25 mouse cellular contexts compared by ENCODE assay signal in the genomic region with DNA sequence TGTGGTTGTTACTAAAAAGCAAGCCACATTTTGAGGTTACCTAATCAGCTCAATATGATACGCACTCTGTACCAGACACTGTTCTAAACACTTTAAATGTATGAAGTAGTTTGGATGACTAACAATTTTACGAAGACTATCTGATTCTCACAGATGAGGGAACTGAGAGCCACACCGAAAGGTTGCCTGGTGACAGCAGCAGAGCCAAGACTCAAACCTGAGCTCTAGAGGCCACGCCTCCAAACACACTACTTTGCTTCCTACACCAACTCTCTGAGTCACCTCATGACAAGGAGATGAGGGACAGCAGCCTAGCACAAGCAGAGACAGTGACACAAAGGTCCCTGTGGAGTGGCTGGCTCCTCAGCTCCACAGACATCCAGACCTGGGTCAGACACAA. TPM values are rescaled to one million over a fixed set of nuclear protein-coding genes. Genes with fewer than 3 reads are reported as not detected.
A peak's percentile ranks its signal among the peaks of the same experiment; 100 is the strongest.
DNase-seq lines count a peak whose midpoint lies in the region; ATAC-seq and TF ChIP-seq lines count a peak whose summit lies in the region.
"Had no signal": no experiment of that assay in that cellular context is flagged by ENCODE, and none has a peak within 500 bp of the region (broad histone marks: within the 10 kb centered on the region; RNA-seq: fewer than 3 reads in every experiment).

No protein-coding gene starts in this region.

- no peaks in the 10 kb centered on the region for H3K36me3 ChIP-seq in heart, embryonic 11.5 days (ENCODE audit: control insufficient read depth, insufficient read depth, low read length)
- peaks cover 3 to 17% of the 10 kb centered on the region in 2 experiments; a peak in 3 of 4 replicates for H3K36me3 ChIP-seq in MEL (ENCODE audit: control insufficient read depth in 1 of 2, insufficient read depth in 2 of 2, low read length in 2 of 2)
- H3K36me3 ChIP-seq: embryonic facial prominence, embryonic 13.5 days; G1E; heart, embryonic 12.5 days; hindbrain, embryonic 12.5 days had no signal

- intact Hi-C loops in left cerebral cortex, postnatal 36 days (cut with DNase I), result no loop called here

- H3K9ac ChIP-seq in heart, embryonic 11.5 days (ENCODE audit: low read depth, low read length), result no peak overlapping the region
- no peak overlapping the region for H3K9ac ChIP-seq in MEL (ENCODE audit: control insufficient read depth, low read depth, low read length, poor library complexity, severe bottlenecking)
- H3K9ac ChIP-seq: embryonic facial prominence, embryonic 13.5 days; forebrain, embryonic 13.5 days; forebrain, postnatal 0 days; heart, embryonic 12.5 days; hindbrain, embryonic 12.5 days had no signal

- peak; percentile 67; the same call in 1 of the 2 replicates for ATAC-seq in heart, embryonic 11.5 days (replicated peaks; ENCODE audit: insufficient number of reproducible peaks, low FRiP score, low TSS enrichment)
- ATAC-seq in common myeloid progenitor, adult 5-6 weeks (replicated peaks; ENCODE audit: low read depth, poor library complexity, severe bottlenecking), result 0 out of 2 replicates have a peak, but pooled peaks have one; percentile 22
- ATAC-seq: activated CD4-positive, CD25-positive, alpha-beta regulatory T cell, adult 4 months; forebrain, embryonic 13.5 days; forebrain, postnatal 0 days; hindbrain, embryonic 16.5 days; Patski had no signal

- H3K79me2 ChIP-seq in MEL (ENCODE audit: control insufficient read depth, insufficient read depth, low read length, poor library complexity), result no peaks in the 10 kb centered on the region

- no peak for DNase-seq in heart, adult 18-20 months
- peak; percentile 92 for DNase-seq in MEL (ENCODE audit: low read depth, low spot score)
- no peak for DNase-seq in frontal cortex, postnatal 36 days (ENCODE audit: low spot score in 2 of 2)
- no peak for DNase-seq in spleen, adult 12 weeks (ENCODE audit: low spot score)
- no peak for DNase-seq in left cerebral cortex, postnatal 36 days (ENCODE audit: low spot score in 2 of 2)
- DNase-seq: adrenal gland, adult 2 months; adrenal gland, postnatal 25 days; cerebellum, adult 11 months; cerebellum, adult 8-10 months; cerebellum, postnatal 25 days; forebrain, postnatal 0 days; gastrocnemius, postnatal 36 days; heart, adult 2 months; heart, postnatal 36 days; kidney, adult 11 months had no signal

- WGBS in heart, embryonic 11.5 days (ENCODE audit: insufficient replicate concordance), result 67% methylated on average over 4 of the region's 4 CpGs

- H3K27ac ChIP-seq in heart, embryonic 11.5 days (ENCODE audit: low read depth, low read length), result no peak overlapping the region
- H3K27ac ChIP-seq in MEL (ENCODE audit: control insufficient read depth, low read depth, low read length), result no peak overlapping the region
- H3K27ac ChIP-seq: embryonic facial prominence, embryonic 13.5 days; forebrain, embryonic 13.5 days; heart, adult 2 months; hindbrain, embryonic 12.5 days had no signal

- no peak for TF ChIP-seq RAD21 in MEL (IDR thresholded peaks at IDR 0.05; ENCODE audit: low read depth, low read length)

- no peak for TF ChIP-seq POLR2A in MEL (IDR thresholded peaks at IDR 0.05; ENCODE audit: control insufficient read depth in 1 of 2, insufficient read depth in 1 of 2, low read depth in 1 of 2, low read length in 2 of 2, poor library complexity in 1 of 2)

- no peak for TF ChIP-seq CTCF in MEL (IDR thresholded peaks at IDR 0.05 in 2 of 3, conservative IDR thresholded peaks at IDR 0.05 in 1 of 3; ENCODE audit: control insufficient read depth in 1 of 3, insufficient read depth in 1 of 3, low read depth in 2 of 3, low read length in 3 of 3, poor library complexity in 1 of 3, severe bottlenecking in 1 of 3)

- peak in 1 of 2 experiments; percentile 33; a peak in 1 of 4 replicates for TF ChIP-seq EP300 in MEL (IDR thresholded peaks at IDR 0.05; ENCODE audit: low read depth in 1 of 2, low read length in 2 of 2)

- no peak overlapping the region for H3K4me2 ChIP-seq in heart, embryonic 11.5 days
- H3K4me2 ChIP-seq: embryonic facial prominence, embryonic 13.5 days; forebrain, embryonic 13.5 days; heart, embryonic 12.5 days; hindbrain, embryonic 12.5 days had no signal

- no peaks in the 10 kb centered on the region for H3K4me1 ChIP-seq in heart, embryonic 11.5 days (ENCODE audit: control insufficient read depth, insufficient read depth, low read length)
- peaks cover 2 to 8% of the 10 kb centered on the region in 2 experiments for H3K4me1 ChIP-seq in MEL (ENCODE audit: control insufficient read depth in 1 of 2, insufficient read depth in 2 of 2, low read length in 2 of 2)
- H3K4me1 ChIP-seq: embryonic facial prominence, embryonic 13.5 days; forebrain, embryonic 13.5 days; heart, embryonic 12.5 days had no signal

- H3K27me3 ChIP-seq in heart, embryonic 11.5 days (ENCODE audit: control insufficient read depth, insufficient read depth, low read length), result no peaks in the 10 kb centered on the region
- H3K27me3 ChIP-seq in MEL (ENCODE audit: control insufficient read depth in 1 of 2, insufficient read depth in 2 of 2, low read length in 2 of 2), result no peaks in the 10 kb centered on the region
- H3K27me3 ChIP-seq: embryonic facial prominence, embryonic 13.5 days; forebrain, embryonic 13.5 days; heart, embryonic 12.5 days; hindbrain, embryonic 12.5 days had no signal

- no peaks in the 10 kb centered on the region for H3K9me3 ChIP-seq in heart, embryonic 11.5 days (replicated peaks; ENCODE audit: control insufficient read depth, low read length)
- H3K9me3 ChIP-seq in MEL (replicated peaks; ENCODE audit: insufficient read depth, low read length), result no peaks in the 10 kb centered on the region
- H3K9me3 ChIP-seq: embryonic facial prominence, embryonic 13.5 days; forebrain, embryonic 13.5 days; heart, embryonic 12.5 days; hindbrain, embryonic 12.5 days had no signal

- no peak overlapping the region for H3K4me3 ChIP-seq in heart, embryonic 11.5 days (ENCODE audit: low read depth, low read length)
- no peak overlapping the region for H3K4me3 ChIP-seq in MEL (ENCODE audit: control insufficient read depth in 1 of 2, insufficient read depth in 1 of 2, low read depth in 2 of 2, low read length in 2 of 2)
- H3K4me3 ChIP-seq: embryonic facial prominence, embryonic 13.5 days; forebrain, embryonic 13.5 days; heart, adult 2 months; heart, embryonic 12.5 days; hindbrain, embryonic 12.5 days had no signal

TF ChIP-seq in MEL, 35 proteins besides CTCF, POLR2A, EP300 and RAD21:
- TF ChIP-seq GATA1 (IDR thresholded peaks at IDR 0.05; ENCODE audit: low read depth, low read length) (peak; percentile 71), TCF12 (IDR thresholded peaks at IDR 0.05; ENCODE audit: low read depth, low read length) (no peak), POLR2AphosphoS5 (IDR thresholded peaks at IDR 0.05; ENCODE audit: borderline replicate concordance, low read depth, low read length) (no peak), ELF1 (IDR thresholded peaks at IDR 0.05; ENCODE audit: low read depth, low read length) (no peak), USF1 (IDR thresholded peaks at IDR 0.05; ENCODE audit: low read depth, low read length) (no peak), SMC3 (IDR thresholded peaks at IDR 0.05; ENCODE audit: low read depth, low read length) (no peak), MXI1 (IDR thresholded peaks at IDR 0.05; ENCODE audit: low read depth, low read length) (no peak), JUND (IDR thresholded peaks at IDR 0.05; ENCODE audit: low read depth, low read length) (no peak), ZC3H11A (IDR thresholded peaks at IDR 0.05; ENCODE audit: low read depth, low read length) (no peak), CHD1 (IDR thresholded peaks at IDR 0.05; ENCODE audit: low read depth, low read length) (no peak), SIN3A (IDR thresholded peaks at IDR 0.05; ENCODE audit: low read length) (peak; percentile 23; the same call in 1 of the 2 replicates), MAFK (IDR thresholded peaks at IDR 0.05; ENCODE audit: borderline replicate concordance, low read depth, low read length) (no peak), ZNF384 (IDR thresholded peaks at IDR 0.05; ENCODE audit: low read depth, low read length) (no peak), ETS1 (IDR thresholded peaks at IDR 0.05; ENCODE audit: low read depth, low read length) (peak; percentile 48), MAZ (IDR thresholded peaks at IDR 0.05; ENCODE audit: low read depth, low read length) (no peak), TAL1 (IDR thresholded peaks at IDR 0.05; ENCODE audit: low read length) (peak; percentile 35)

RNA-seq across cellular contexts. Expression of gene Fam196b, which starts 57.6 kb away (rescaled TPM):
- 0.27 and 0.43 TPM in 2 replicates for polyA plus RNA-seq in heart, embryonic 11.5 days (2014; fragmentation: Nextera tagmentation; extraction: Ambion mirVana)
- total RNA-seq in heart, adult 18-20 months (2021), result not detected
- total RNA-seq in MEL (2012; rRNA removed), result 0.20 and 0.23 TPM in 2 replicates
- polyA plus RNA-seq in MEL (2012; ENCODE audit: insufficient read depth in 1 of 2, insufficient read length in 2 of 2, low read depth in 1 of 2, low replicate concordance in 2 of 2, missing spikeins in 1 of 2), result under 1 TPM in 1 of 2 experiments, not detected in 1; 0.10 TPM
- total RNA-seq in common myeloid progenitor, adult 5-6 weeks (2017), result 0.05 and 0.09 TPM in 2 replicates
- 1 to 10 TPM; 1.4 to 1.6 TPM for total RNA-seq in left cerebral cortex, postnatal 36 days (2021)
- total RNA-seq: adrenal gland, postnatal 25 days; heart, adult 2 months; heart, postnatal 36 days had no signal
- polyA plus RNA-seq: G1E, Patski had no signal
